Mouse (Mus musculus) stomach, postnatal 0 days (tissue): ENCODE measurements around the gene Rtl8c. TPM values are rescaled to one million over a fixed set of nuclear protein-coding genes. Genes with fewer than 3 reads are reported as not detected.
"Not testable (repeated sequence)": the region's sequence is repeated elsewhere in the genome, so short reads cannot be mapped to it uniquely, and the experiment has no call there.

Source experiments
- ATAC-seq: fragments of 200-750 bp; cut with Nextera tagmentation; 2 replicates; pipeline ENCODE4 v1.8.0; 2017; ENCODE audit not compliant: low FRiP score, low TSS enrichment
- DNase-seq: peaks from one replicate; pipeline ENCODE4 v3.0.0-alpha.2; 2016; ENCODE audit warnings: low spot score
- H3K27ac ChIP-seq: fragments of 300-500 bp; sonication (generic); replicated peaks from 2 replicates; pipeline ENCODE4 v1.5.1; 2014; ENCODE audit warnings: mild to moderate bottlenecking, control low read depth
- H3K27me3 ChIP-seq: fragments of 300-500 bp; sonication (generic); 2 replicates; pipeline ENCODE4 v1.6.1; 2014; ENCODE audit warnings: low read length; ENCODE audit not compliant: control insufficient read depth, insufficient read depth
- H3K36me3 ChIP-seq: fragments of 300-500 bp; sonication (generic); 2 replicates; pipeline ENCODE4 v1.6.1; 2014; ENCODE audit warnings: low read length, mixed read lengths; ENCODE audit not compliant: control insufficient read depth, insufficient read depth
- H3K4me1 ChIP-seq: fragments of 300-500 bp; sonication (generic); replicated peaks from 2 replicates; pipeline ENCODE4 v1.6.1; 2014; ENCODE audit warnings: antibody characterized with exemption; ENCODE audit not compliant: control insufficient read depth, insufficient read depth
- H3K4me2 ChIP-seq: fragments of 300-500 bp; sonication (generic); replicated peaks from 2 replicates; pipeline ENCODE4 v1.6.1; 2014; ENCODE audit warnings: low read depth, mild to moderate bottlenecking, control low read depth, moderate library complexity
- H3K4me3 ChIP-seq: fragments of 300-500 bp; sonication (generic); 2 replicates; pipeline ENCODE4 v1.5.1; 2014; ENCODE audit warnings: low read depth, low read length, control low read depth
- H3K9ac ChIP-seq: fragments of 300-500 bp; sonication (generic); 2 replicates; pipeline ENCODE4 v1.6.1; 2014; ENCODE audit warnings: mild to moderate bottlenecking, low read length, control low read depth, mixed read lengths
- H3K9me3 ChIP-seq: fragments of 300-500 bp; sonication (generic); 2 replicates; pipeline ENCODE4 v1.6.1; 2016; ENCODE audit warnings: low read length; ENCODE audit not compliant: control insufficient read depth
- CTCF ChIP-seq: IDR thresholded peaks from 2 replicates; pipeline ENCODE4 v1.5.1; 2016; ENCODE audit warnings: antibody characterized with exemption, low read depth, mild to moderate bottlenecking, moderate library complexity
- EP300 ChIP-seq: optimal IDR thresholded peaks from 2 replicates; pipeline ENCODE3; 2016; ENCODE audit warnings: antibody characterized with exemption
- WGBS: fragments of 180-500 bp; shearing (Covaris S2); extraction: QIAGEN DNeasy Blood & Tissue Kit; methylation state at CpG from one replicate; pipeline ENCODE4 v1.1.7; 2014; 5-methylcytosine and 5-hydroxymethylcytosine counted together
- polyA plus RNA-seq: library from polyadenylated mRNA; unstranded; fragments of >200 nt; fragmentation: Nextera tagmentation; extraction: Ambion mirVana; gene quantifications from 2 replicates; pipeline ENCODE4 v1.2.1, GENCODE M21; 2015

The Rtl8c gene
- 20.0 and 23.6 TPM in 2 replicates for polyA plus RNA-seq

GRCm38 (mm10) chrX:53607242-53608121, at the start of gene Rtl8c:
Gene Rtl8c (plus strand): TSS chrX:53608032.
- no peaks in the 10 kb centered on the region for H3K36me3 ChIP-seq
- no peaks in the 10 kb centered on the region for H3K27me3 ChIP-seq
- TF ChIP-seq CTCF, result no peak; the same call in 1 of the 2 replicates
- TF ChIP-seq EP300, result no peak
- no peaks in the 10 kb centered on the region for H3K4me1 ChIP-seq
- DNase-seq (peak; percentile 46), ATAC-seq (peak; percentile 53; the same call in 1 of the 2 replicates)
- peak within 1 kb of the TSS; percentile 39 for H3K4me3 ChIP-seq
- H3K27ac ChIP-seq, result no peak within 1 kb of the TSS
- H3K9ac ChIP-seq, result peak within 1 kb of the TSS; percentile 56
- H3K4me2 ChIP-seq, result peak within 1 kb of the TSS; percentile 47
- no peaks in the 10 kb centered on the region for H3K9me3 ChIP-seq
- 23% methylated on average over 20 of the region's 20 CpGs for WGBS

- H3K36me3 ChIP-seq, result no peaks in the 10 kb centered on the region
- H3K4me2 ChIP-seq, result no peak overlapping the region
- DNase-seq, result no peak
- H3K27ac ChIP-seq, result no peak overlapping the region
- no peaks in the 10 kb centered on the region for H3K9me3 ChIP-seq
- no peak for ATAC-seq
- H3K4me3 ChIP-seq, result no peak overlapping the region
- H3K27me3 ChIP-seq, result no peaks in the 10 kb centered on the region
- WGBS, result 57% methylated on average over 1 of the region's 1 CpGs
- no peak for TF ChIP-seq CTCF
- TF ChIP-seq EP300, result no peak
- H3K9ac ChIP-seq, result no peak overlapping the region
- H3K4me1 ChIP-seq, result no peaks in the 10 kb centered on the region
These were observed 28.5 kb upstream of the Rtl8c start for GRCm38 (mm10) chrX:53579311-53579710.

- H3K9ac ChIP-seq, H3K4me3 ChIP-seq, H3K27ac ChIP-seq, H3K9me3 ChIP-seq, H3K4me1 ChIP-seq, H3K36me3 ChIP-seq, ATAC-seq, H3K4me2 ChIP-seq, DNase-seq, H3K27me3 ChIP-seq: not testable (repeated sequence)
- WGBS, result 65% methylated on average over 2 of the region's 4 CpGs
These were observed 26.4 kb upstream of the Rtl8c start for GRCm38 (mm10) chrX:53581407-53581806.

GRCm38 (mm10) chrX:53583404-53583803, 24.4 kb upstream of the Rtl8c start:
- 80% methylated on average over 2 of the region's 4 CpGs for WGBS
- DNase-seq, H3K9ac ChIP-seq, H3K27ac ChIP-seq, ATAC-seq, H3K36me3 ChIP-seq, H3K4me2 ChIP-seq, H3K4me3 ChIP-seq, H3K27me3 ChIP-seq, H3K4me1 ChIP-seq, H3K9me3 ChIP-seq: not testable (repeated sequence)

GRCm38 (mm10) chrX:53599993-53600392, 7.8 kb upstream of the Rtl8c start:
- H3K4me3 ChIP-seq, H3K9ac ChIP-seq, H3K9me3 ChIP-seq, H3K4me2 ChIP-seq, H3K27ac ChIP-seq, H3K27me3 ChIP-seq, H3K36me3 ChIP-seq, ATAC-seq, H3K4me1 ChIP-seq, DNase-seq: not testable (repeated sequence)
- WGBS, result 0% methylated on average over 1 of the region's 2 CpGs
- peak; percentile 63 for TF ChIP-seq CTCF

GRCm38 (mm10) chrX:53606176-53606575, 1.7 kb upstream of the Rtl8c start:
- not testable (repeated sequence) for H3K27ac ChIP-seq, H3K9ac ChIP-seq, DNase-seq, H3K36me3 ChIP-seq, H3K4me2 ChIP-seq, H3K4me3 ChIP-seq, H3K9me3 ChIP-seq, H3K4me1 ChIP-seq, H3K27me3 ChIP-seq, ATAC-seq
- 38% methylated on average over 1 of the region's 1 CpGs for WGBS
